Mouse (Mus musculus): ENCODE data around the gene Myb.

Gene Myb

DNA sequence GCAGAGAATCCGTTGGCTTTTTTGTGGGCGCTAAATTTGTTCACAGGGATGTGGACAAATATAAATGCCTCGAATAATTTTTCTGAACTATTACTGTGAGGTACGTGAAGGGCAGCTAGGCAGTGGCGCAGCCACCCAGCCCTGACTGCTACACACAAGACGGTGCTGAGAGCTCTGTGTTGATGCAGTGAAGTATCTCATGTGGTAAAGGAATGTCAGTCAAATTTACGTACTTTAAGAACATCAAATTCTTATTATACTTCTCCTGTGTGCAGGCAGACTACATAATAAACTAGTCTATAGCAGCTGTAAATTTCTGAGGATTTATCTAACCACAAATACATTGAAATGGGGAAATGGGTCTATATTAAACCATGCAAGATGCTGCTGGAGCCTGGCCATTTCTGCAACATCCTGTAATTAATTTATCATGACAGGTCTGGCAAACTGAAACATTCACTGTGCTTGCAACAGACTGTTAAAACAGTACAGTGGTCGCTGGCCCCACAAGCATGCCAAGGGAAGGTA lies 77.3 kb downstream of the Myb start:
- intact Hi-C loops (cut with DNase I) = no loop called here

DNA sequence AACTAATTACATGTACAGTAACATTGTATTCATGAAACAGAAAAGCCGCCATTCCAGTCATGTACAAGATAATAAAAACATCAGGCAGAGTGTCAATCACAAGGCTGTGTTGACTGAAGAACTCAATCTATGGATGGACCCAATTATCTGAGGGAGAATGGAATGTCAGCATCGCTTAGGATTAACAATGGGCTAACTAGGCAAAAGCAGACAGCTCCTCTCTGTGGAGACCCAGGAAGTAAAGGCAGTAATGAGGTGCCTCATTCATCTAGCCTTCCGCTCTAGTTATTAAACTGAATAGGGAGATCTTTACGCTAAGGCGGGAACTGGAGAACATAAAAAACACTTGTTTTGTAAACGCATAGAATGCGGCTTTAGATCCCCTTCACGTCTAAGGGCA lies 78.3 kb downstream of the Myb start:
- intact Hi-C loops (cut with DNase I) = no loop called here

DNA sequence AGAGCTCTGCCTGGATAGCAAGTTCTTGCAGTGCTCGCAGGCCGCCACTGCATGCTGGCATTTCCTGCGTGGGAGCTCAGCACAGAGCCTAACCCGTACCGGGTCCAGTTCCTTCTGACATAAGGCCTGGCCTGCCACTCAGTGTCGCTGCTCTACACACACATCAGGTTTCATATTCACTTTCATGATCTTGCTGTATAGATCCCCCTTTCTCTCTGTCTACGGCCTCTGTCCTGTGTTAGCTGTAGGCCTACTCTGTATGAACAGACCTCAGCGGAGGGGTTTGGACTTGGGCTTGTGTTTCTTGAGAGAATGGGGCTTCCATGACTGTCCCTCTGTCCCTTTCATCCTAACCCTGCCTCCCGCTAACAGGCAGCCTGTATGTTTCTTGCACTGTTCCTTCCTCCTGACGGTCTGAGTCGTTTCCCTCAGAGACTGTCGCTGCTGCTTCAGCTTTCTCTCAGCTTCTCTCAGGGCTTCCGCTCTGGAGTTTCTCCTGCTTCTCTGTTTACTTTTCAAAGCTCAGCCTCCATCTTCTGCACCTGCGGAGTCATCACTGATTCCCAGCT lies 83.5 kb downstream of the Myb start:
- intact Hi-C loops (cut with DNase I) = no loop called here

DNA sequence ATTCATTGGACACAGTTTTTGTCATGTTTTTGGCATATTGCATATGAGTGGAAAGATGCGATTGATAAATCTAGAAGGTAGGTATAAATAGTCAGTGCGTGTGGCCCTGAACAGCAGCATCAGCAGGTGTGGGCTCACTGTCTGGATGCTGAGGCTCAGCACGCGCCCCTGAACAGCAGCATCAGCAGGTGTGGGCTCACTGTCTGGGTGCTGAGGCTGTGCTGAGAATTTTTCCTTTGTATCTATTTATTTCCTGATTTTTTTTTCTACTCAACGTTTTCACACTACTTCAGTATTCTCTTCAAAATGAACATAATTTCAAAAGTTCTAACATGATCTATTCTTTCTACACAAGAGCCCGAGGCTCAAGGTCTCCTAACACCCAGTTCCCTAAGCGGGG lies 84.1 kb downstream of the Myb start:
- intact Hi-C loops (cut with DNase I) = no loop called here

DNA sequence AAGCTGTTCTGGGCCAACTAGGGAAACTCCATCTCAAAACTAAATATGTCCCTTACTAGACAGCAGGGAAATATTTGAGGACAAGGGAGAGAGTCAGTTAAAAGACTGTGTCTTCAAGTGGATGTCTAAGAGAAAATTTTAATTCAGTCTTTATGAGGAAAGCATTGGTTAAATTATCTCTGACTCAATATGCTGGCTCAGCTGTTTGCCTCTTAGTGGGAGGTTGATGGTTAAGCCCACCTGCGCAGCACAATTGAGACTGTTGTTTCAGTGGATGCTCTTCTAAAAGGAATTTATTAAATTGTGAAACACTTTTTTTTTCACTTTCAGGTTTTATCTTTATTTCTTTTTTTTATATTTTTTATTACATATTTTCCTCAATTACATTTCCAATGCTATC lies 84.6 kb downstream of the Myb start:
- intact Hi-C loops (cut with DNase I) = no loop called here

All from adrenal gland (tissue).